Mouse (Mus musculus): ENCODE data around the gene Scd4. TPM values are rescaled to one million over a fixed set of nuclear protein-coding genes. Genes with fewer than 3 reads are reported as not detected.
"Not testable (repeated sequence)": the region's sequence is repeated elsewhere in the genome, so short reads cannot be mapped to it uniquely, and the experiment has no call there.

Scd4 gene
- polyA plus RNA-seq, 1 experiment = 2.7 TPM

GRCm38 (mm10) chr19:44321201-44321600, 11.7 kb upstream of the Scd4 start:
- no peak for TF ChIP-seq POLR2A (IDR thresholded peaks at IDR 0.05; ENCODE audit: control insufficient read depth, extremely low read depth, insufficient read depth, low read length, poor library complexity)
- no peak for TF ChIP-seq CTCF (IDR thresholded peaks at IDR 0.05; ENCODE audit: borderline replicate concordance, control insufficient read depth, extremely low read depth, insufficient read depth, low read length, poor library complexity)
- 84% methylated on average over 4 of the region's 4 CpGs for WGBS
- Histone ChIP-seq H3K4me3 (ENCODE audit: control insufficient read depth, insufficient read depth, low read length) (no peak overlapping the region), H3K4me1 (replicated peaks; ENCODE audit: control insufficient read depth, insufficient read depth, low read length) (peaks cover 6% of the 10 kb centered on the region), H3K36me3 (ENCODE audit: control insufficient read depth, insufficient read depth, low read length) (no peaks in the 10 kb centered on the region), H3K27ac (ENCODE audit: control insufficient read depth, insufficient read depth, low read length) (no peak overlapping the region), H3K27me3 (ENCODE audit: control insufficient read depth, insufficient read depth, low read length) (no peaks in the 10 kb centered on the region)
- no peak for DNase-seq

GRCm38 (mm10) chr19:44321631-44322030, 11.3 kb upstream of the Scd4 start:
- H3K27me3 ChIP-seq (ENCODE audit: control insufficient read depth, insufficient read depth, low read length) = no peaks in the 10 kb centered on the region
- WGBS = 95% methylated on average over 2 of the region's 2 CpGs
- H3K36me3 ChIP-seq (ENCODE audit: control insufficient read depth, insufficient read depth, low read length) = no peaks in the 10 kb centered on the region
- no peak for TF ChIP-seq POLR2A (IDR thresholded peaks at IDR 0.05; ENCODE audit: control insufficient read depth, extremely low read depth, insufficient read depth, low read length, poor library complexity)
- no peak for TF ChIP-seq CTCF (IDR thresholded peaks at IDR 0.05; ENCODE audit: borderline replicate concordance, control insufficient read depth, extremely low read depth, insufficient read depth, low read length, poor library complexity)
- peaks cover 6% of the 10 kb centered on the region for H3K4me1 ChIP-seq (replicated peaks; ENCODE audit: control insufficient read depth, insufficient read depth, low read length)
- H3K4me3 ChIP-seq (ENCODE audit: control insufficient read depth, insufficient read depth, low read length) = no peak overlapping the region
- DNase-seq = no peak
- H3K27ac ChIP-seq (ENCODE audit: control insufficient read depth, insufficient read depth, low read length) = no peak overlapping the region

- H3K4me3 ChIP-seq (ENCODE audit: control insufficient read depth, insufficient read depth, low read length) = no peak overlapping the region
- no peaks in the 10 kb centered on the region for H3K36me3 ChIP-seq (ENCODE audit: control insufficient read depth, insufficient read depth, low read length)
- TF ChIP-seq POLR2A (IDR thresholded peaks at IDR 0.05; ENCODE audit: control insufficient read depth, extremely low read depth, insufficient read depth, low read length, poor library complexity) (no peak), CTCF (IDR thresholded peaks at IDR 0.05; ENCODE audit: borderline replicate concordance, control insufficient read depth, extremely low read depth, insufficient read depth, low read length, poor library complexity) (no peak)
- no peaks in the 10 kb centered on the region for H3K4me1 ChIP-seq (replicated peaks; ENCODE audit: control insufficient read depth, insufficient read depth, low read length)
- DNase-seq = no peak
- H3K27ac ChIP-seq (ENCODE audit: control insufficient read depth, insufficient read depth, low read length) = no peak overlapping the region
- H3K27me3 ChIP-seq (ENCODE audit: control insufficient read depth, insufficient read depth, low read length) = no peaks in the 10 kb centered on the region
- WGBS = 99% methylated on average over 2 of the region's 2 CpGs
Observed at GRCm38 (mm10) chr19:44329566-44329965, 3.3 kb upstream of the Scd4 start.

- not testable (repeated sequence) for H3K36me3 ChIP-seq (ENCODE audit: control insufficient read depth, insufficient read depth, low read length); H3K27me3 ChIP-seq (ENCODE audit: control insufficient read depth, insufficient read depth, low read length); DNase-seq; H3K4me1 ChIP-seq (replicated peaks; ENCODE audit: control insufficient read depth, insufficient read depth, low read length); H3K27ac ChIP-seq (ENCODE audit: control insufficient read depth, insufficient read depth, low read length); H3K4me3 ChIP-seq (ENCODE audit: control insufficient read depth, insufficient read depth, low read length)
- 98% methylated on average over 1 of the region's 1 CpGs for WGBS
Observed at GRCm38 (mm10) chr19:44331128-44331527, 1.8 kb upstream of the Scd4 start.

- Histone ChIP-seq H3K27ac (ENCODE audit: control insufficient read depth, insufficient read depth, low read length) (no peak overlapping the region), H3K4me3 (ENCODE audit: control insufficient read depth, insufficient read depth, low read length) (no peak overlapping the region), H3K4me1 (replicated peaks; ENCODE audit: control insufficient read depth, insufficient read depth, low read length) (no peaks in the 10 kb centered on the region), H3K36me3 (ENCODE audit: control insufficient read depth, insufficient read depth, low read length) (no peaks in the 10 kb centered on the region), H3K27me3 (ENCODE audit: control insufficient read depth, insufficient read depth, low read length) (no peaks in the 10 kb centered on the region)
- TF ChIP-seq CTCF (IDR thresholded peaks at IDR 0.05; ENCODE audit: borderline replicate concordance, control insufficient read depth, extremely low read depth, insufficient read depth, low read length, poor library complexity) = no peak
- no peak for TF ChIP-seq POLR2A (IDR thresholded peaks at IDR 0.05; ENCODE audit: control insufficient read depth, extremely low read depth, insufficient read depth, low read length, poor library complexity)
- WGBS = 53% methylated on average over 5 of the region's 5 CpGs
- no peak for DNase-seq
Observed at GRCm38 (mm10) chr19:44331911-44332310, 981 bp upstream of the Scd4 start.

- no peak for DNase-seq
- no peaks in the 10 kb centered on the region for H3K36me3 ChIP-seq (ENCODE audit: control insufficient read depth, insufficient read depth, low read length)
- no peaks in the 10 kb centered on the region for H3K4me1 ChIP-seq (replicated peaks; ENCODE audit: control insufficient read depth, insufficient read depth, low read length)
- WGBS = 72% methylated on average over 8 of the region's 8 CpGs
- H3K27ac ChIP-seq (ENCODE audit: control insufficient read depth, insufficient read depth, low read length) = no peak overlapping the region
- TF ChIP-seq POLR2A (IDR thresholded peaks at IDR 0.05; ENCODE audit: control insufficient read depth, extremely low read depth, insufficient read depth, low read length, poor library complexity) (no peak), CTCF (IDR thresholded peaks at IDR 0.05; ENCODE audit: borderline replicate concordance, control insufficient read depth, extremely low read depth, insufficient read depth, low read length, poor library complexity) (no peak)
- H3K4me3 ChIP-seq (ENCODE audit: control insufficient read depth, insufficient read depth, low read length) = no peak overlapping the region
- H3K27me3 ChIP-seq (ENCODE audit: control insufficient read depth, insufficient read depth, low read length) = no peaks in the 10 kb centered on the region
Observed at GRCm38 (mm10) chr19:44332326-44332725, 566 bp upstream of the Scd4 start.

GRCm38 (mm10) chr19:44333991-44334390, 1.1 kb downstream of the Scd4 start:
- no peak for TF ChIP-seq POLR2A (IDR thresholded peaks at IDR 0.05; ENCODE audit: control insufficient read depth, extremely low read depth, insufficient read depth, low read length, poor library complexity)
- no peak for TF ChIP-seq CTCF (IDR thresholded peaks at IDR 0.05; ENCODE audit: borderline replicate concordance, control insufficient read depth, extremely low read depth, insufficient read depth, low read length, poor library complexity)
- no peaks in the 10 kb centered on the region for H3K4me1 ChIP-seq (replicated peaks; ENCODE audit: control insufficient read depth, insufficient read depth, low read length)
- no peaks in the 10 kb centered on the region for H3K36me3 ChIP-seq (ENCODE audit: control insufficient read depth, insufficient read depth, low read length)
- WGBS = 97% methylated on average over 9 of the region's 9 CpGs
- H3K4me3 ChIP-seq (ENCODE audit: control insufficient read depth, insufficient read depth, low read length) = no peak overlapping the region
- H3K27me3 ChIP-seq (ENCODE audit: control insufficient read depth, insufficient read depth, low read length) = no peaks in the 10 kb centered on the region
- DNase-seq = no peak
- H3K27ac ChIP-seq (ENCODE audit: control insufficient read depth, insufficient read depth, low read length) = no peak overlapping the region
